Mouse (Mus musculus) gastrocnemius, postnatal 14 days (tissue): ENCODE measurements around the gene Serpind1. TPM values are rescaled to one million over a fixed set of nuclear protein-coding genes. Genes with fewer than 3 reads are reported as not detected.

ENCODE experiments used
- DNase-seq: peaks from one replicate; pipeline ENCODE4 v3.0.0; 2021; ENCODE audit warnings: mixed read lengths
- intact Hi-C: fragments of 180-260 bp; cut with DNase I; formaldehyde crosslinking; loops from one replicate; pipeline ENCODE4 v1.15.1; 2025; ENCODE audit warnings: low total_unique reads
- total RNA-seq, 2 experiments: library from RNA; stranded (reverse); gene quantifications; 2 replicates each; pipeline ENCODE4 v1.2.3; 2021

Serpind1 gene
- total RNA-seq, 2 experiments from 2014 or later: 0.29 to 0.72 TPM

DNA sequence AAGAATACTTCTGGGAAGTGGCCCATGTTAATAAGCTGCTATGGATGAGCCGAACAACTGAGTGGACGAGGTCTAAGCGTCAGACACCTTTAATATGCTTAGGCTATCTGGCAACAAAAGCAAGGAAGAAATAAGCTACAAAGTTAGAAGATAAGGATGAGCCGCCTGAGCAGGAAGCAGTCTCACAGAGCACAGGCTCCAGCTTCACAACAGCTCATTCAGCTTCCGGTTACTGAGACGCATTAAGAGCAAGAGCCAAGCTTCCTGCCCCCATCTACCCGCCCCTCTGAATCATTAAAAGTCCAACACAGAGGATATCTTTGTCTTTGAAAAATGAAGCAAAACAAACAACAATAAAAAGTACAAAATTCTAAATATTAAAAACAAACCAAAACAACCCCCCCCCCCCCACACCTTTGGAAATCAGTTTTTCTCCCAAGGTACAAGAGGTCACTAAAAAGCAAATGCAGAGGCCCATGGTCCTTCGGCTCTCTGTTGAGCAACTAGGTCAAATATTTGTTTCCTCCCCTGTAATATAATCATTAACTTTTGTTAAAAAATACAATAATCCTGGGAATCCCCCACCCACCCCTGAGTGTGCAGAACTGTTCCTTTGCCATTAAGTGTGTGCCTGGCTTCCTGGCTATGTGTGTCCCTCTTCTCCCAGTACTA is 14.1 kb downstream of the Serpind1 start:
- no peak for DNase-seq
- intact Hi-C loops: no loop called here

DNA sequence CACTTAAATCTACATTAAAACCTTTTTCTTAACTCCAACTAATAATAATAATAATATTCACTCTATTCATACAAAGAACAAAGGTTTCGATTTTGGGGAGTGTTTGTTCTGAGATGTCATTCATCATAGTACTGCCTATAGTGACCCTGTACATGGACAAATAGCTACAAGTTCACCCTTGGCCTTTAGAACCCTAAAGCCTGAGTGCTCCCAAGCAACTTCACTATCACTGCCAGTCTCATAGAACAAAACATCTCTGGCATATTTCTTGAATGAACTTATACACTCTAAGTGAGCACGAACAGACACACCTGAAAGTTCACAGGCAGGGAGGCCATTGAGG is 14.6 kb downstream of the Serpind1 start:
- DNase-seq: no peak
- intact Hi-C loops: no loop called here

DNA sequence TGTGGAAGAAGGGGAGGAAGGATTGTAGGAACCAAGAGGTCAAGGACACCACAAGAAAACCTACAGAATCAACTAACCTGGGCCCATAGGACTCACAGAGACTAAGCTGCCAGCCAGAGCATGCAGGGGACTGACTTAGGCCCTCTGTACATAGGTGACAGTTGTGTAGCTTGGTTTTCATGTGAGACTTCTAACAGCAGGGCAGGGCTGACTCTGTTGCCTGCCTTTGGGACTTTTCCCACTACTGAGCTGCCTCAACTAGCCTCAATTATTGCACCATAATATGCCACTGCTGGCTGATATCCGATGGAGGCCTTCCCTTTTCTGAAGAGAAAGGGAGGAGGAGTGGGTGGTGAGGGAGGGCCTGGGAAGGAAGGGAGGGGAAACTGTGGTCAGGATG is 15.6 kb downstream of the Serpind1 start:
- intact Hi-C loops: no loop called here
- no peak for DNase-seq

DNA sequence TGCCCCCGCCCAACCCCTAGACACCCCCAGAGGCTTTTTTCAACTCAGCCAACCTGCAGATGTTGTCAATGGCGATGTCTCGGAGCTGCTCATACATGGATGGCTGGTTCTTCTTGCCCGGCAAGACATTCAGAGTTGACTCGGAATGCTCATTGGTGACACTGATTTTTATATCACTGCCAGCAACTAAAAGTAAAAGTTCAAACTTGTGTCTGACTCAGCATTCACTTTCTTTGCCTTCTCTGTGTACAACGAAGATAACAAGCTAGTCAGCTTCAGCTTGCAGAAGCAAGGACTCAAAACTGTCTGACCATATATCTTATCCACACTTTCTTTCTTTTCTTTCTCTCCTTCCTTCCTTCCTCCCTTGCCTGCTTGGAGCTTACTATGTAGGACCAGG is 24.9 kb downstream of the Serpind1 start:
- DNase-seq: no peak
- intact Hi-C loops: no loop called here

DNA sequence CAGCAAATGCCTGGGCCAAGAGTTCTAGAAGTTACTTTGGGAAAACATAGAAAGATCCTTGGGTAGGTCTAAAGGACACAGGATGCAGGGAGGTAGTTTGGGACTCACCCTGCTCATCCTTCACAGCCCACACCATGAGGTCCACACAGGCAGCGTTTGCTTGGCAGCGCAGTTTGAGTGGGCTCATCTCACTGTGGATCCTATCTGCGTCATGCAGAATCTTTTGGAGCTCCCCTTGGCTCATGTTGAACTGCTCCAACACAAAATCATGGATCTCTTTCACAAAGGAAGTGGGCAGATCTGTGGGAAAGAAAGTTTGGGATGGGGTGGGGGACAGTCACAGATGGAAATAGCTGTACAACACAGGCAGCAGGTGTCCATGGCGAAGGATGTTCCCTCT is 27.6 kb downstream of the Serpind1 start:
- no peak for DNase-seq
- intact Hi-C loops: no loop called here

DNA sequence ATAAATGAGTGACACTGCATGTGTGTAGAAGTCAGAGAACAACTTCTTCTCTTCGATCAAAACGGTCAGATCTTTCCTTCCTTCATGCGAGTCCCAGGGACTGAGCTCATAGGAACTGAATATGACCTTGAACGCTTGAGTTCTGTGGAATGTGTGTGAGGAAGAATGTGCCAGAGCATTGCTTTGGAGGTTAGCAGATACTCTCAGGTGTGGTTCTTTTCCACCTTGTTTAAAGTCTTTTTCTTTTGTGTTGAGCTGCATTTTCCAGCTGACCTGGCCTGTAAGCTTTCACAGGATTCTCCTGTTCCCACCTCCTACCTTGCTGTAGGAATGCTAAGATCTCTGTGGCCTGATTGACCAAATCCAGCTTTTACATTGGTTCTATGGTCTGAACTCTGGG is 51.1 kb downstream of the Serpind1 start:
- intact Hi-C loops: no loop called here
- DNase-seq: no peak

DNA sequence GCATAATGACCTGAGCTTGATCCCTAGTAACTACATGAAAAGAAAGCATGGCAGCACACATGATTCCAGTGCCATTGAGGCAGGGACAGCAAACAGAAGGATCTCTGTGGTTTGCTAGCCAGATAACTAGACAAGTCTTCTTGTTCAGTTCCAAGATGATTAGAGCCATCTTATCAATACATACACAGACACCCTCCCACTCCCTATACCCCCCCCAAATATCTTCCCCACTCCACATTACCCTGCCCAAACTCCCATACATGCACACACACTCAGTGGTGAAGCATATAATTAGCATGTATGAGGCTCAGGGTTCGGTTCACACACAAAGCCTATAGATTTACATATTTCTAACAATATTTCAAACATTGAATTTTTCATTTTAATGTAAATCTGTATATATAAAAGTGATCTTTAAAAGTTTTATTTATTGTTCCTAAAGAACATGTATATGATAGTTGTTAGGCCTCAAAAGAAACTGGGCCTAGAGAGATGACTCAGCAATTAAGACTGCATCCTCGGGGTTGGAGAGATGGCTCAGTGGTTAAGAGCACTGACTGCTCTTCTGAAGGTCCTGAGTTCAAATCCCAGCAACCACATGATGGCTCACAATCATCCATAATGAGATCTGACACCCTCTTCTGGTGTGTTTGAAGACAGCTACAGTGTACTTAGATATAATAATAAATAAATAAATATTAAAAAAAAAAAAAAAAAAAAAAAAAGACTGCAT is 52.6 kb downstream of the Serpind1 start:
- no peak for DNase-seq
- intact Hi-C loops: no loop called here

DNA sequence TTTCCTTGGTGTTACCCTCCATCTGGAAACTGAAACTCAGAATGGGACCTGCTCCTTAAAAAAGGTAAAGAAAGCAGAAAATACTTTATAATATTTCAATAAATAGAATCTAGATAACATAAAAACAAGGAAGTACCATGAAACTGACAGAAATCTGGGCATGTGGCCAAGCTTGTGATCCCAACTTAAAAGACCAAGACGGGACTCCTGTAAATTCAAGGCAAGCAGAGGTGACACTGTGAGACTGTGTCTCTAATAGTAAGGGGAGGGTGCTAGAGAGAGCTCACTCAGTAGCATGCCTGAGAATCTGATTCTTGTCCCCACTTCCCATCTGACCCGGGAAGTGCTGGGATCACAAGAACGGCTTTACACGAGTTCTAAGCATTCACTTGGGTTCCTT is 61.6 kb downstream of the Serpind1 start:
- intact Hi-C loops: no loop called here
- no peak for DNase-seq

Other genes with a start within 250 kb of the Serpind1 start
- 10 to 100 TPM; 27.7 to 29.2 TPM for gene Ppil2, start 220.1 kb upstream of the Serpind1 start, total RNA-seq
- gene 2610318N02Rik, start 206.2 kb upstream of the Serpind1 start, total RNA-seq: not detected
- 1 to 10 TPM; 3.4 to 6.1 TPM for gene Sdf2l1, start 199.0 kb upstream of the Serpind1 start, total RNA-seq
- gene Ydjc, start 186.8 kb upstream of the Serpind1 start, total RNA-seq: under 1 TPM; 0.40 to 0.53 TPM
- under 1 TPM in 1 of 2 experiments, not detected in 1; 0.13 TPM for gene Ccdc116, start 184.1 kb upstream of the Serpind1 start, total RNA-seq
- gene Ube2l3, start 128.7 kb upstream of the Serpind1 start, total RNA-seq: 100 to 1,000 TPM; 144 TPM
- gene Rimbp3, start 122.8 kb upstream of the Serpind1 start, total RNA-seq: under 1 TPM in 1 of 2 experiments, not detected in 1; 0.10 TPM
- 1 to 10 TPM; 1.1 to 1.2 TPM for gene Hic2, start 97.8 kb upstream of the Serpind1 start, total RNA-seq
- gene Tmem191c, start 55.3 kb upstream of the Serpind1 start, total RNA-seq: 1 to 10 TPM in 1 of 2 experiments, under 1 TPM in 1; 0.96 to 1.2 TPM
- 10 to 100 TPM; 12.1 to 12.7 TPM for gene Snap29, start 74.6 kb downstream of the Serpind1 start, total RNA-seq
- 10 to 100 TPM; 16.0 to 16.6 TPM for gene Pi4ka, start 74.9 kb downstream of the Serpind1 start, total RNA-seq
- gene Crkl, start 120.6 kb downstream of the Serpind1 start, total RNA-seq: 10 to 100 TPM; 21.0 to 21.2 TPM
- under 1 TPM in 1 of 2 experiments, not detected in 1; 0.13 TPM for gene Aifm3, start 158.2 kb downstream of the Serpind1 start, total RNA-seq
- 10 to 100 TPM; 19.0 to 22.0 TPM for gene Lztr1, start 177.3 kb downstream of the Serpind1 start, total RNA-seq
- gene Thap7, start 199.8 kb downstream of the Serpind1 start, total RNA-seq: 10 to 100 TPM; 10.6 to 12.5 TPM
- 1 to 10 TPM; 1.5 to 1.6 TPM for gene Lrrc74b, start 229.9 kb downstream of the Serpind1 start, total RNA-seq
- 1 to 10 TPM; 6.5 to 7.0 TPM for gene P2rx6, start 230.5 kb downstream of the Serpind1 start, total RNA-seq